Mouse (Mus musculus) spleen, postnatal 4 days (tissue): ENCODE measurements at regions not wholly inside any gene's neighbourhood (a gene's known extent, or its start where the extent isn't known, plus 50 kb on each side); places are given as distances from the start of the nearest gene placed in this dataset.

Source experiments
- DNase-seq, 2 experiments: peaks; one replicate each; pipeline ENCODE4 v3.0.0; 2022; ENCODE audit warnings: low spot score in 2 of 2

DNA sequence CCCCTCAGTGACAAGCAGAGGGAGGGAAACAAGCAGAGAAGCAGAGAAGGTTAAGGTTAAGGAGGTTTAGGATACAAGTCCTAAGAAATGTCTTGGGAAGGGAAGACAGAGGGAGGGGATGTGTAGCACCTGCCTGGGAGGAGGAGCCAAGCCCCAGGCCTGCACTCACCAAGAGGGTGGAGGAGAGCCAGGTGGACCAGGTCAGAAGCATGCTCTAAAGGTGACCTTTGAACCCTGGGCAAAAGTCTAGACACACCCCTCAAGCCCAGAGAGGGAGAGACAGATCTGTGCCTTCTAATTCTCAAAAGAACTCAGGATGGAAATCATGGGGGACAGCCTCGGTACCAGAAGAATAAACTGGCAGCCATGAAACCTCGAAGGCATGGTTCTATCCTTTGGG lies 54.4 kb upstream of the Calm2 start:
- DNase-seq = no peak

DNA sequence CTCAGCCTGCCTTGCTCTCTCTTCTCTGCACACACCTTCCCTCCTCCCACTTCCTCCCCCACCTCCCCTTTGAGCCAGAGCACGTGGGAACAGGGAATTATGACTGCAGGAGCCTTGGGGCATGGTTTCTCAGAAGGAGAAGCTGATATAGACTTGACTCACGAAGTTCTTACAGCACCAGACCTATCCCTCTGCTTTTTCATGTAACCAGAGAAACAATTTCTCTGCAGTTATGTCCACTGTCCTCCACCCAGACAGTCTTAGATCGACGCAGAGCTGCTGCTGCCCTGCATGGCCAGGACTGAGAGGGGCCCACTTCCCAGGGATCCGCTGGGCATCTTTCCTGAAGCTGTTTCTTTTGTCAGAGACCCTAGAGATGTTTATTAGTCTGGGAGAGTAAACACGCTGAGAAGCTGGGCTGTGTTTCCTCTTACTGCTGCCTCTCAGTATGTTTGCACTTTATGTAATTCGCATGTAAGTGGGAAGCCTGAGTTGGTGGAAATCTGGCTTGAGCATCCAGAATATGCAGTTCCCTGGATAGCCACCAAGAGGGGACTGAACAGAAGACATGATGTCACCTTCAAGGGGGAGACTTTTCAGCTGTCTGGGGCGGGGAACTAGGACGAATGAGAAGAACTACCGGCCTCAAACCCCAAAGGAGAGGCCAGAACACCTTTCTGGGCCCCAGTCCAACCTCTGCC lies 55.1 kb upstream of the Calm2 start:
- DNase-seq = no peak

DNA sequence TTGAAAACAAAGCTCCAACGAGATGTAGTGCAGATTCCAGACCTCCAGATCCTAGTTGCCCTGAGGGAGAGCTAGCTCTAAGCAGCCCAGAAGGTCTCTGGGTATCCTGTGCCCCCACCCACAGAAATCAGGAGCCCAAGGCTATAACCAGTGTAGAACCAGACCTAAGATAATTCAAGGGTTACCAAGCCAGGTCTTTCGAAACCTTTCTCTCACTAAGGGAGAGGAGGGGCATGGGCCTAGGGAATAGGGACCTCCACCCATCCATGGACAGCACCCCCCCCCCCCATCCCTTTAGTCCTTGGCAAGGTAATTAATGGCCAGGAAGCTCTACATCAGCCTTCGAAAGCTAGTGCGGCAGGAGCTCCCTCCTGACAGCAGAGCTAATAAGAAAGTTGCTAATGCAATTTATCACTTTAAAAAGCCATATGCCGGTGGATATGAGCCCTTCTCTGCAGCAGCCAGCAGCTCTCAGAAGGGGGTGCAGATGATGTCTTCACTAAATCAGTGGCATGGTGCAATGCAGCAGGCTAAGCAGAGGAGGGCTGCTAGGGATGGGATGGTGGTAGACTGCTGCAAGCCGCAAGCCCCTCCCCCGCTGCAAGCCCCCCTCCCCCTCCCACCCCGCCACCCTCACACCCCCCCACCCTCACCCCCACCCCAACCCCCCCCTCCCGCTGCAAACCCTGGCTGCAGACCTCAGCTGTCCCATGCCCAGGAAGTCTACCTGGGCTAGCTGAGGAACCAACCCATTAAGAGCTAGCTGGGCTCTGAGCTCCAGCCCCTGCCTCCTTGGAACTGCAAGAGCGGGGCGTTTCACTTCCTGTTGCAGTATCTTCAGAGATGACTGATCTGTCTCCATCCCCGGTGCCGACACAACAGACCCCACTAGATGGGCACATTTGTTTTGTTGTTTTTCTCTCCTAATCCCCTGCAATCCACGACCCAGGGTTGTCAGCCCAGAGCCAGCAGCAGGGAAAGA lies 55.9 kb upstream of the Calm2 start:
- DNase-seq = no peak

DNA sequence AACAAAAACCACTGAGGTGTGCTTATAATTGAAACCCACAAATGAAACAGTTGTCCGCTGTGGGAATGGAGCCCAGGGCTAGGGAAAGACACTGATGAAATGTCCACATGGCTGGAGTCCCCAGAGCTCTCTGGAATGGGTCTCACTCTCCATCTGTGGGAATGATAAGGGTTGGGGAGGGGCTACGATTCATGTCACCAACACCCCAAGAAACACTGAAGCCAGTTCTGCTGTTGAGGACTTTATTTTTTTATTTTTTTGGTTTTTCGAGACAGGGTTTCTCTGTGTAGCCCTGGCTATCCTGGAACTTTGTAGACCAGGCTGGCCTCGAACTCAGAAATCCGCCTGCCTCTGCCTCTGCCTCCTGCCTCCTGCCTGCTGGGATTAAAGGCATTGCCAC lies 56.8 kb upstream of the Calm2 start:
- no peak for DNase-seq

DNA sequence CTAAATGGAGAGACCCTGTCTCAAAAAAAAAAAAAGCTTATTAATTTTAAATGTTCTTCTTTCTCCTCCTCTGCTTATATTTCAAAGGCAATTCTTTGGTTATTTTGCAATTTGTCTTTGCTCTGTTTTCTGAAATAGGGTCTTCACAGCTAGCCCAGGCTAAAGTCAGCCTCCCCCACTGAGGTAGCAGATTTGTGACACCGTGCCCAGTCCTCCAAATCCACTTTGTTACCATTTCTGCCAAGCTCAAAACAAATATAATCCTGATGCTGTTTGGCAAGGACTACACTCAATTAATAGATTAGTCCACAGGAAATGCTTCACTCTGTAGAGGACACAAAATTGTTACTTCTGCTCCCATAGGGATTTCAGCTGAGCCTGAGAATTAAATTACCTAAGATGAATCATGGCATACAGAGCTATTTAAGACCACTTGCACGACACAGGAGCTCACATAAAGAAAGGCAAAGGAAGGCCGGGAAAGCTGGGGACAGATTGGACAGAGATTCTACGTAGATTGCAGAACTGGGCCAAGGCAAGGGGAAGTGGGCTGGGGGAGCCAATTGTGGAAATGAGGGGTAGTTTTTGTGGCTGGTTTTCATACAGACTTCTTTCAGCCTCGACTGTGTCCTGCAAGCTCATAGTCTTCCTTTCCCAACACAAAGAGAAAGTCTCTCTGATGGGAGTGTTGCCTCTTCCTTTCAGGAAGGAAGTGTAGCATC lies 58.4 kb upstream of the Calm2 start:
- no peak for DNase-seq

DNA sequence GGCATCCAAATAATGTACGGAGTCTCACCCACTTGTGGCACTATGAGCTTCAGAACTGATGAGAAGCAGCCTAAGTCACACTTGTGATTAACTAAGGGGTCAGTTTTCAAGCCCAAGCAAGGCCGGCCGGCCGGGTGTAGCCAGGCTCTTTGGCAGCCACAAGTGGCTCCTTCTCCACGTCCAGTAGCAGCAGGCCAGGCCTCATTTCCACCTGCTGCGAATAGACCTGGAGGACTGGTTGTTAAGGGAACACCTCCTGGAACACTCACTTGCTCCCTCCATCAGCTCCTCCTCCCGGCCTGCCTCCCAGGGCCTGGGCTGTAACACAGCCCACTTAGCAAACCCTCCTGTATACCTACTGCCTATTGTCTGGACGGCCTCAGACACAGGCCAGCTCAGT lies 61.1 kb upstream of the Calm2 start:
- DNase-seq = no peak

DNA sequence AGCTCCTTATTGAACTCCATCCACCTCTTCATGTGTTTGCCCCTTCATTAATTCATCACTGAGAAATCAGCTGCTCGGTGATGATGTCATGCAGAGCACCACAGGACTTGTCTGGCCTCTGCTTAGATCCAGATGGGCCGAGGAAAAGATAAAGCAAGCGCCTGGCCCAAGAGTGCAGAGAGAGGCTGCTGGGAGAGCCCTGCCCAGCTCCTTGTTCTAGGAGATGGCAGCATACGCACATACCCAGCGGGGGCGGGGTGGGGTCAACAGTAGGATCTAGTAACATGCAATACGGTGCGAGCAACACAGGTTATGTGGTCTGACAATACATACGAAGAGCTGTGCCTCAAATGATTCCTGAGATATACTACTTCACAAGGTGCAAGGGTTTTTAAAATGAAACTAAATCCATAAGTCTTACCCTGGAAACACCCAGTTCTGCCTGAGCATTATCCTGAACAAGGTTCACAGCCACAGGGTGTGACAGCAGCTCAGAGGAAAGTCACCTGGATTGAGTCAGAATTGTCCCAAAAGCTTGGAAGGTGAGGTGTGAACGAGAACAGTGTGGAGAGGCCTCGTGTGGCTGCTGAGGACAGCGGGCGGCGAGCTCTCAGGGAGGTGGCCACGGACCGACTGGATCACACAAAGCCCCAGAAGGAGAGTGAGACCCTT lies 62.0 kb upstream of the Calm2 start:
- no peak for DNase-seq

DNA sequence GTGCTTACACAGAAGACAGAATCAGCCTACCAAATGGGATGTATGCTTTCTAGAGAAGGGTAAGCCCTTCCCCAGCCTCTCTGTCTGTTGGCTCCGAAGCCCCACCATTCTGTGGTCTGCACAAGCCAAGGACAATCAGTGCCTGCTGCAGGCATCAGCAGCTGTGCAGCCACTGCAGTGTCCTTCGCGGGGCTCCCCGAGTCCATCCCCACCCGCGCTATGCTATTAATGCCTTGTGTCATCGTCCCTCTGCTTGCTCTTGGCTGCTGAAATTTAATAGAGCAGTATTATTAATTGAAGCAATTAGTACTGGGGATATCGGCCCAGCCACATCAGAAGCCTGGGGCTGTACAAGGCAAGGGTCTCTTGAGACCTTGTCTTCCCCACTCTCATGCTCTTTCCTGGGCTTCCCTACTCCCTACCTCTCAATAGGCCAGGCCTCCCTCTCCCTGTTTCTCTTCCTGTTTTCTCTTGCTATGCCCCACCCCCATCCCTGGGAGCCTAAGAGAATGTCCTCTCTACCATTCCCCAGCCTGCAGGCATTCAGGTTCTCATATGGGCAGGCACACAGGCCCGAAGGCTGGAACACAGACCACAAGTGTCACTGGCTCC lies 65.4 kb upstream of the Calm2 start:
- DNase-seq = no peak

DNA sequence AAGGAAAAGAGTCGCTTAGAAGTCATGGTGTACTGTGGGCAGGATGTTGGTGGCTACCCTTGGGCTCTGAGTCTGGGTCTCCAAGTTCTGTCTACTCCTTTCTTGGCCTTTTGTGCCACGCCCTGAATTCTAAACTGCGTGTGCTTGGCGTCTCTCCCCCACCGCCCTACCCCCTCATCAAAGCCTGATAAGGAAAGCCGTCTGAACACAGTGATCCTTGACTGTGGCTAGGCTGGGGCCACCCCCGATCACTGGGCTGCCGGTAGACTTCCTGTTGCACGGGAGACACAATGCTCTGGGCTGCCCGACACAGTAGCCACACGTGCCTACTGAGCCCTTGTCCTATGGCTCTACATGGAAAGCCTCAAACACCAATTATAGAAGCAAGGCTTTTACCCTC lies 67.1 kb upstream of the Calm2 start:
- no peak for DNase-seq

DNA sequence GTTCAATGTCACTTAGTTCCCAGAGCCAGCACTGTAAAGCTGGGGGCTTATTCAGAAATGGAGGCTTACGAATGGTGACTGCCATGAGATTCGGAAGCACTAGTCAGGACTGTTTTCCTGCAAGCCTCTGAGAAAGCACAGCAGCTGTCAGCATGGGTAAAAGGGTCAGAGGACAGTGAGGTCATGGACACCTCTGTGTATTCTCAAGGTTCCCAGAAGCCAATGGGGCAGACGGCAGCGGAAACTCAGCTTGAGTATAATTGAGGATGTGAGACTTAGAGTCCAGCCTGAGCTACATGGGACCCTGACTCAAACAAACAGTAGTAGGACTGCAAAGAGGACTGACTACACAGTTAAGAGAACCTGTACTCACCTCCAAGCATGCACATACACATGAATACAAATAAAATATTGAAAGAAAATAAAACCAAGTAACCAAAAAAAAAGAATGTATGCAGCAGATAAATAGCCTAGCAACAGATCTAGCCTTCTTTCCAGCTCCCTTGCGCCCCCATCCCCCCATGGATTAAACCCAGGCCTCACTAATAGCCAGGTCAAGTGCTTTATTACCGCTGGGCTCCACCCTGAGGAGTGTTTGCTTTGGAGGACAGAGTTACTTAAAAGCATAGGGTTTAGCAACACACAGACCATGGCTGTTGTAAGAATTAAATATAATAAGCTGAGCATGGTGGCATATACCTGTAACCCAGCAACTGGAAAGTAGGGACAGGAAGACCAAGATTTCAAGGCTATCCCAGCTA lies 67.8 kb upstream of the Calm2 start:
- no peak for DNase-seq

DNA sequence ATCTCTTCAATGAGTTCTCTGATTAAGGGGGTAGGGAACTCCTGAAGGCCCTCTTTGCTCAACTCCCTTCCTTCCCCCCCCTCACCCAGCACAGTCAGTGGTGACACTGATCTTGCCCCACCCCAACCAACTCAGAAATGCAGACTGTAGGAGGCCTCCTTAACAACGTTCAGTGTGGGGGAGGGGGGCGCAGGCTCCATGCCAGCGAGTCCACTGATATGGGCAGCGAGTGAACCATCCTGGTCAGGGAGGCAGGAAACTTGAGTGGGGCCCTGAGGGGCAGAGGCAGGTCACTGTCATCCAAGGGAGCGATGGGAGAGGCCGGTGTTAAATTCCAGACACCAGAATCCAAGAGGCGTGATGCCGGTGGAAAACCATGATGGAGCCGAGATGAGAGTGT lies 70.5 kb upstream of the Calm2 start:
- DNase-seq = no peak

DNA sequence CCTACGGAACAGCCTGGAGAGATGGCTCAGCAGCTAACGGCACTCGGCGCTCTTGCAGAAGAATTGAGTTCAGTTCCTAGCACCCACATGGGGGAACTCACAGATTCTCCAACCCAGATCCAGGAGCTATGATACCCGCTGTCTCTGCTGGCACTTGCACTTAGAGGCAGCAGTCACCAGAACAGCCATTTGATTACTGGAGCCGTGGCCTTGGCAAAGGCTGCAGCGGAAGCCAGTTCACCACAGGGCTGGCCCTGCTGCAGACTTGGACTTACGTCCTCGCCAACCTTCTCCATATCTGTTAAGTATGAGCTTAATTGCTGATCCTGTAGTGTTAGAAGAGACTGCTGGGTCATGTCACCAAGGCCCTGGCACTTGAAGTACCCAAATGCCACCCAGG lies 72.7 kb upstream of the Calm2 start:
- DNase-seq = no peak

DNA sequence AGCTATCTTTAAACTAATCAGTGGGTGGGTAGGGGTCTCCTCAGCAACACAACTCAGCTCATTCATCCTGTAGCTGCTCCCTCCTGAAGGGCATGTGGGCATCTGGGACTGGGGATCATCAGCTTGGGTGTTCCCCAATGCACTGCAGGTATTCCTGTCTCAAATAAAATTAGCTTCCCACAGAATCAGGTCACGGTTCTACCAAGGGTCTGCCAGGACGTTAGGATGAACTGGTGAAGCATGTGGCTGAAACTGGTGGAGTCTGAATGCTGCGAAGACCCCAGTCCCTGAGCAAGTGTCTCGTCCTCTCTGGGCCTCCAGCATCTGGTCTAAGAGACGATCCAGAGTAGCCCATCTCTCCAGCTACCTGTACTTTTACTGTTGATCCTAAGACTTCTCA lies 74.1 kb upstream of the Calm2 start:
- DNase-seq = no peak

DNA sequence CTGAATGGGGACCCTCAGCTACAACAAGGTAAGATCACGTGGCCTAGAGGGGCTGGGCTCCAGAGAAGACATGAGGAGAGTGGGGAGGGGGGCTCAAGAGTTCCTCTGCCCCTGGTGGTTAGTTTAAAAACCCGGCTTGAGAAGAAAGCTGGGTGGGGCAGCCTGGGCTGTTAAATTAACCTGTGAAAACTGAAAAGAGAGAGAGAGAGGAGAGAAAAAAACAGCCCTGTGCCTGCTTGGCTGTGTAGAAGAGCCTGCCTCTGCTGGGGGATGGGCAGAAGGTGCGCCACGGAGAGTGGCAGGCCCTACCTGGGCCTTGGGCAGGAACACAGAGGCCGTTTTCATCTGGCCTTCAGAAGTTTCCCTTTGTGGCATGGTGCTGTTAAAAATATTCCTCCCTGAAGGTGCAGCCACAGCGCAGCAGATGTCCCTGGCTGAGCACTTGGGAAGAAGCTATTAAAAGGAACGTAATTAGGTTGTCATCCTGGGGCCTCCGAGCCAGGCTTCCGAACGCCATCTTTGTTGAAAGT lies 75.0 kb upstream of the Calm2 start:
- DNase-seq = no peak

DNA sequence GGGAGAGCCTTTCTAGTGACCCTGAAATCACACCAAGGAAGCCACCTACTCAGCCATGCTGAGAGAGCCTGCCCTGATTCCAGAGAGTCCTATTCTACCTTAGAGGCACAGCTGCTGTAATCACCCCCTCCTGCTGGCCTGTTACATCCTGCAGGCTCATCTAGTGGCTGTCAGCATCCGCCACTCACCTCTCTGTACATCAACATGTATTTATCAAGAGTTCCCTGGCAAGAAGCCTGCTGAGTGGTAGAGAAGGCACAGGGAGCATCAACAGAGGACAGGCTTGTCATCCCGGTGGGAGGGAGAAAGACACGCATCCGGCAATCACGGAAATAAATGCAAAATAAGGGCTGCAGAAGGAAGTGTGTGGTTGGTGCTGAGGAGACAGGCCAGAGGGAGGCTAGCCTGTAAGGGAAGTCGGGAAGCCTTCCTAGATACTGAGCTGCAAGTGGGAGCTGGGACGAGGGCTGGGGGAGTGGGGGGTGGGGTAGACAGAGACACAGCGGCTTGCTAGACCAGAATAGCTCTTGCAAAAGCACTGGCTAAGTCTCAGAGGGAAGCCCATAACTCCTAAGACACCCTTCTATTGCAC lies 75.9 kb upstream of the Calm2 start:
- no peak for DNase-seq

DNA sequence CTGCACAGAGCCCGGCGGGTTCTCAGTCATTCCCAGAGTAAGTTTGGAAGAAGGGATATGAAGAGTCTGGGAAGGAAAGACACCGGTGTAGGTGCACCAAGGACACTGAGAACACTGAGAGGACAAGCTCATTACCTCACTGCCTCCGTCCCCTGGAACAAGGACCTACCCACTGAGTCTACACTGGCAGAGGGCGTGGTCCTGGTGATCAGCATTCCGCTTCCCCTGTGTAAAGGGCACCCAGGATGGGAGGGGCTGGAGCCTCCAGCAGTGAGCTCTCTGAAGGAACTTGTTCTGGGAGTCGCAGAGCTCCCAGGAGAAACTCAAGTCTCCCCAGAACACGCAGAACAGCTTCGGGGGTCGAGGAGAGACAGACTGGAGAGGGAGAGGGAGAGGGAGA lies 76.9 kb upstream of the Calm2 start:
- DNase-seq = no peak

DNA sequence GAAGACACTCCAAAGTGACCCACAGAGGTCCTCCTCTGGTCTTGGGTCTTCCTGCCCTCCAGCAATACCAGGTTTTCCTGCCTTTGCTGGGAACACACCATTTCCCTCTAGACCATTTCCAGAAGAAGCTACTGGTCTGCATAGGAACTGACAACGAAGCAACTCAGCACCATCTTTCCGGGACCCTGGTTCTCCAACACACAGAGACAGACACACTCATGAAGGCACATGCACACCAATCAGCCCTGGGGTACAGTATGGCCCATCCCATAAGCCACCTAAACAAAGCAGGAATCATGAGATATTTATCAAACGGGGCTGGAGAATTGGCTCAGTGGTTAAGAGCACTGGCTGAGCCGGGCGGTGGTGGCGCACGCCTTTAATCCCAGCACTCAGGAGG lies 80.4 kb upstream of the Calm2 start:
- DNase-seq = no peak

DNA sequence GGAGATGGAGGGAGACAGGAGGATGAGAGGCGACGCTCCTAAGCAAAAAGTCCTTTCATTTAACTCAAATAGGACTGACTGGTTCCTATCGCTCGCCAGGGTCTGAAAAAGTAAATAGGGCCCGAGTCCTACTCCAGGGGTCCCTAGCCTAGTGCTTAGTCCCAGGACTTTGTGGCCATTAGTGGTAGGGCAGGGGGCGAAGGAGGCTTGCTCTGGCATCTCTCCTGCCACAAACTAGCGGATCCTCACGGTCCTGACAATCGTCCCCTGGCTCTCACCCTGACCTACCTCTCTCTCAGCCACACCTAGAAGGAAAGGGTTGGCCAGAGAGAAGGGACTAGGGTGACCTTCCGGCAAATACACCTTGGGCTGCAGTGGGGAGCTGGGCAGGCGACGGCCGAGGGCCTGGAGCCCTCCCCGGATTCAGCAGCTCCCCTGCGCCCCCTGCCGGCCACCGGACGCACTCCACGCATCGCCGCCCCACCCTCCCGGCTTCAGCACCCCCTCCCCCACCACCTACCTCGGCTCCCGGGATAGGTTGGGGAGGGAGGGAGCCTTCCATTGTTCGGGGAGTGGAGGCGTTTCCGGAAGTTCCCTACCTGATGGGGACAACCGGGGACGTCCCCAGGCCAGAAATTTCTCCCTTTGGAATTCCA lies 83.6 kb upstream of the Calm2 start:
- peak; percentile 69 to 92 for DNase-seq

DNA sequence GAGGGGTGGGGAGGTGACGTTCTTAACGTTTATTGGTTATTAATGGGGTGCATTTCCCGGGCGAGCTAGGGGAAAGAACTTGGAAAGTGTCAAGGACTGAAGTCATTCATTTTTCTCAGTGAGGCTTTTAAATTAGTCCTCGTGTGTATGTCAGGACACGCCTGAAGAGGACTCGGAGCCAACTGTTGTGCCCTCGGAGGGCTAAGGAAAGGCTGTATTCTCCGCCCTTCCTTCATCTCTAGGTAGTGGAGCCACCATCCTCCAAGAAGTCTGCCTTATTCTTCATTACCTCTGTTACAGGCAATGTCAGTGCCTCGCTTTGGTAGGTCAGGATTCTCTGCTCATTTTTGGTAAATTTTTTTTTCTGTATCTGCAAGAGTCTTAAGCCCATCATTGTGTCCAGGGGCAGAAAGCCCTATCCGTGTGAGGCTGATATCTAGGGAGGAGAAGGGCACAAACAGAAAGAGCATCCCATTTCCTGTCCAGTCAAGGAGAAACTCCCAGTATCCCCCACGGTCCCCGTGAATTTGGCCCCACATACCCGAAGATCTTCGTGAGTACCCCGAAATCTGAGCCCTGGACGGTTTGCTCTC lies 84.2 kb upstream of the Calm2 start:
- DNase-seq = no peak
